Mouse (Mus musculus): ENCODE results near the gene 4930404N11Rik.

The 4930404N11Rik gene

GRCm38 (mm10) chr10:81379809-81380378, 14.3 kb upstream of the 4930404N11Rik start:
- no peak for DNase-seq

- no peak for DNase-seq
Observed at GRCm38 (mm10) chr10:81379183-81379553, 13.6 kb upstream of the 4930404N11Rik start.

- peak; percentile 100 for DNase-seq
Observed at GRCm38 (mm10) chr10:81378553-81379182, 13.1 kb upstream of the 4930404N11Rik start.

- no peak for DNase-seq
Observed at GRCm38 (mm10) chr10:81377793-81378552, 12.4 kb upstream of the 4930404N11Rik start, which contains the start of gene Fzr1. Gene Fzr1, minus strand, starts transcription at chr10:81378516.

- DNase-seq: no peak
Observed at GRCm38 (mm10) chr10:81377362-81377664, 11.7 kb upstream of the 4930404N11Rik start.

GRCm38 (mm10) chr10:81376561-81377361, 11.1 kb upstream of the 4930404N11Rik start:
- DNase-seq: no peak

GRCm38 (mm10) chr10:81375322-81375721, 9.7 kb upstream of the 4930404N11Rik start:
- no peak for DNase-seq

- no peak for DNase-seq
Observed at GRCm38 (mm10) chr10:81367207-81367495, 1.5 kb upstream of the 4930404N11Rik start.

- DNase-seq: no peak
Observed at GRCm38 (mm10) chr10:81366477-81367206, 1.0 kb upstream of the 4930404N11Rik start.

GRCm38 (mm10) chr10:81365073-81365472, 543 bp downstream of the 4930404N11Rik start:
- no peak for DNase-seq

- DNase-seq: peak in 1 of 2 experiments; percentile 60
Observed at GRCm38 (mm10) chr10:81364666-81365065, 950 bp downstream of the 4930404N11Rik start.

GRCm38 (mm10) chr10:81363436-81364346, 1.9 kb downstream of the 4930404N11Rik start:
- DNase-seq: no peak

- no peak for DNase-seq
Observed at GRCm38 (mm10) chr10:81362336-81362949, 3.2 kb downstream of the 4930404N11Rik start.

GRCm38 (mm10) chr10:81360721-81361120, 4.9 kb downstream of the 4930404N11Rik start:
- DNase-seq: no peak

- peak in 1 of 2 experiments; percentile 46 for DNase-seq
Observed at GRCm38 (mm10) chr10:81358841-81359240, 6.8 kb downstream of the 4930404N11Rik start.

GRCm38 (mm10) chr10:81358209-81358608, 7.4 kb downstream of the 4930404N11Rik start:
- DNase-seq: no peak

- peak; percentile 94 to 95 for DNase-seq
Observed at GRCm38 (mm10) chr10:81356991-81357844, 8.4 kb downstream of the 4930404N11Rik start, which contains the start of gene Mfsd12. Gene Mfsd12, plus strand, starts transcription at chr10:81357491.

- DNase-seq: peak in 1 of 2 experiments; percentile 42
Observed at GRCm38 (mm10) chr10:81356352-81356990, 9.1 kb downstream of the 4930404N11Rik start.

- no peak for DNase-seq
Observed at GRCm38 (mm10) chr10:81355533-81355932, 10.1 kb downstream of the 4930404N11Rik start.

Measured in lung, postnatal 4 days (tissue).